Mouse (Mus musculus): Measurements from ENCODE around the gene Cryba1.
"Not testable (repeated sequence)": the region's sequence is repeated elsewhere in the genome, so short reads cannot be mapped to it uniquely, and the experiment has no call there.

The Cryba1 gene

DNA sequence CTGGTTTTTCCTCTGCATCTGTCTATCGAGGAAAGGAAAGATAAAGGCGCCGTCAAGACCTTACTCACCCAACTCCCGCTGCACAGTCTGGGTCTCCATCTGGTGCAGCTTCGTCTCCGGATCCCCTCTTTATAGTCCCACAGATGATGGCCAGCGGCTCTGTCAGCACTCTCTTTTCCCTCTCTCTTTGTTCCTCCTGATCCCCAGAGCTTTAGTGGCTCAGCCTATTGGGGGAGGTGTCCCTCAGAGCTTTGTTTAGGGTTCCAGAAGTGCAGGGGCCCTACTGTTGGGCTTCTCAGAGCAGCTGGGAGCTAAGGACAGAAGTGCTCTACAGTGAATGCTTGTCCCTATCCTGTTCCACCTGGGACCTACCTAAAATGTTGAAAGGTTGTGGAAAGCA lies at the start of gene Cryba1:
Cryba1 (minus strand) TSS at position 101 of the 400 bp plus-strand sequence.
- DNase-seq (ENCODE audit: low spot score in 2 of 2), result no peak

DNA sequence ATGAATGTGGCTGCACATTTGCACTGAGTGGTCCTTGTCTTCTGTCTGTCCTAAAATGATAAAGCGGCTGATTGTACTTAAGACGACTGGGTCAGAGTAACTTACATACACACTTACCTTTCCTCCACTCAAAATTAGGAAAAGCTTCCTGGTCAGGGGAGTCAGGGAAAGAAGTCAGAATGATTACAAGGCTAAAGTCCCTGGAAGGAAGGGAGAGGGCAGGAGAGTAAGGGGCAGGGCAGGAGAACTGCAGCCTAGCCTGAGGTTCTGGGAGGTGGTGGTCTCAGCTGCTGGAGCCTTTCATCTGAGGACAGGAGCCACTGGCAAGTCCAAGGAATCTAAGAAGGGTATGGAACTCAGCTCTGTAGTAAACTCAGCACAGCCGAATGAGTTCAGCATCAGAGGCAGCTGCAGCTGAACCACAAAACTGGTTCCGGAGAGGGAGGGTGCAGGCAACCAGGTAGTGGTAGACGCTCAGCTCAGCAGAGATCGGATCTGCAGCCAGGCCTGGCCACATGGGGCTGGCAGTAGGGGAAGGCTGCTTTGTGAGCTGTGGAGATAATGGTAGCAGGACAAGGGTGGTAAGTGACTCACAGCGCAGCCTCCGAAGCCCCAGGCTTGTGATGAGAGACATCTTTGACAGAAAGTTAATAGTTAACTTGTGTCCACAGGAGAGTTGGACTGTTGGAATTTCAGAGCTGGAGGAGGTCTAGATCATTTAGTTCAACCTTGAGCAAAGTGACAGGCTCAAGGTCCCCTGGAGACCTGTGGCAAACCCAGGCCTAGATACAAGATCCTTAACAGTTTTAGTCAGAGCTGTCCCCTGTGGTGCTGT lies 47.0 kb upstream of the Cryba1 start:
- DNase-seq (ENCODE audit: low spot score in 2 of 2), result no peak

DNA sequence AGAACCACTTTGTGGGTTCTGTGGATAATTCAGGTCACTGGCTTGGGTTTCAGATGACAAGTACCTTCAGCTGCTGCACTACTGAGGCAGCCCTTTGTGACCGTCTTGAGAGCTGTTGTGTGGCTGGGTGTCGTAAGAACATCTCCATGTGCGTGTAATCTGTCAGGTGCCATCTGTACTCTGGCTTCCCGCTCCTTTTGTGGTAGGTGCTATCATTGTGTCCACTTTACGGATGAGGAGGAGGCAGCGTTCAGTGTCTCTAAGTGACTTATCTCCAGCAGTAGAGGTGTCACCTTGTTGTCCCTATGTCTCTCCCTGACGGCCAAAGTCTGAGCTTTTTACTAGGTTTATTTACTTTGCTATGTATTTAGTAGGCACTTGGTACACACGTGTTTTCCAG lies 45.3 kb upstream of the Cryba1 start:
- no peak for DNase-seq (ENCODE audit: low spot score in 2 of 2)

DNA sequence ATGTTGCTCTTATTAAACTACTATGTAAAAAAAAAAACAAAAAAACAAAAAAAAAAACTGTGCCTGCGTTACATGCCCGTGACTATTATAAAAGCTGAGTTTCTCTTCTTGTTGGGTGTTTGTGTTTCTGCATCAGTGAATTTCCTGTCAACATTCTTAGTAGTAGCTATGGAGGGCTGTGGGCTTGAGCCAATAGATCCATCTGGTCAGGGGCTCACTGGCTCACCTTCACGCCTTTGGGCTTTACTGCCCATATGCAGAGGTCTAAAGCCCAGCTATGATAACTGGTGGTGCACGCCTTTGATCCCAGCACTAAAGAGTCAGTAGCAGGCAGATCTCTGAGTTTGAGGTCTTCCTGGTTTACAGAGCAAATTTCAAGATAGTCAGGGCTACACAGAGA lies 44.4 kb upstream of the Cryba1 start:
- no peak for DNase-seq (ENCODE audit: low spot score in 2 of 2)

DNA sequence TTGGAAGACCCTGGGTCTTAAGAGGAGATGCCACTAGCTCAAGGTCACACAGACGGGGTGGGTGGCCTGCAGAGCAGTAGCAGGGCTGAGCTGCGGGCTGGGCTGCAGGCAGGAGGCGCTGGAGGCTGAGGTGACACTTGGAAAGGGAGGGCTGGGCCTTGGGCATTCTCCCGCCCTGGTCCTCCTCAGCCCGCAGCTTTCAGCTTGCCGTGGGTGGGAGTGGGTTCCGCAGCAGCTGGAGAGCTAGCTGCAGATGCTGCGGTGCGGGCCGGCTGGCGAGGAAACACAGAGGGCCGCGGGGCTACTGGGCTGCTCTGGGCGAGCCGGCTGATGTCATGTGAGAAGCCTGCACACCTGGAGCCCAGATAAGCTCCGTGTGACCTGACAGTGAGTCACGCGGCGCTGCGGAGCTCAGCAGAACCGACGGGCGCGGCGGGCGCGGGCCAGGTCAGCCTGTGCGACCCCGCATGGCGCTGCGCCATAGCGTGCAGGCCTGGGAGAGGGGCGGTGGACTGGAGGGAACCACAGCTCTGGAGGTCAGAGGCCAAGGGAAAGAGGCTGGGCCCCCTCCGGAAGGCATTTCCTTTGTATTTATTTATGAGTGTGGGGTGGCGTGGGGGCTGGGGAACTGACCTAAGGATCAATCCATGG lies 41.4 kb upstream of the Cryba1 start:
- peak in 1 of 2 experiments; percentile 55 for DNase-seq (ENCODE audit: low spot score in 2 of 2)

DNA sequence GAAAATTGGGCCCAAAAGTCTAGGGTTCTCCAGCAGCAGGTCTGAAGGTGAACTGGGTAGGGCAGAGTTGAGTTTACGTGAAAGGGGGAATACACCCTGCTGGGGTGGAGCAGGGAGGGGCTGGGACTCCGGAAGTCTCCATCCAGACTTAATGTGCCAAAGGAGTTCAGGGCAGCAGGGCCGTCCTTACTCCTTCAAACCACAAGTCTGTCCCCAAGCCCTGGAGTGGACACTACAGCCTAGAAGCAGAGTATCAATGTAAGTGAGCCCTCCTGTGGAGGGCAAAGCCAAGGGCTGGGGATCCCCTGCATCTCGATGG lies 40.3 kb upstream of the Cryba1 start:
- DNase-seq (ENCODE audit: low spot score in 2 of 2), result peak in 1 of 2 experiments; percentile 13

DNA sequence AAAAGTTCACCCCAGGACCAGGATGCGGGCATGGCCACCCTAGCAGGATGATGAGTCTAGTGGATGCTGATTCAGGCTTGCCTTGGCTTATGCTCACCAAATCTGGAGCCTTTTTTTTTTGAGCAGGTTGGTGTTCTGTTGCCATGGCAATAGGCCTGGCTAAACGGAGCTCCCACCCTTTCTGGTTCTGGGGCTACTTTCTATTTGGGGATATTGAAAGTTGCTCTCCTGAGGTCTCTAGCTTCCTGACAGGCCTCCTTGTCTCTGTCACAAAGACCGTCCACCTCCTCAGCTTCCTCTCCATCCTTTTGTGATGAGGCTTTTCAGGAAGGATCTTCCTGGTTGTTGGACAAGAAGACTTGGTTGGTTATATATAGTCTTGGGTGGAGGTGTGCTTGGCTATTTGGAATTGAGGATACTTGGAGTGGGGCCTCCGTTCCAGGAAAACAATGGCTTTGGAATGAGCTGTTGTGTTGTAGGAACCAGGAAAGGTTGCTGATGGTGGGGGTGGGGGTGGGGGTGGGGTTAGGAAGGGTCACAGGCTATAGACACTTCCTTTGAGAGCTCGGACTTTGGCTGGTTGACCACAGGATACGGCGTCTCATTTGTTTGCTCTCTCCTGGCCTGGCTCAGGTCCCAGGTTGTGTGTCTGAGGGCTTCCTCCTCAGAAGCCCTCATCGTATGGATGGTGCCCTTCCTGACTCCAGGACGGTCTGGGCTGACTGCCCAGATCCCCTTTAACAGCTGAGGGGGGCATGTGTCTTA lies 39.8 kb upstream of the Cryba1 start:
- no peak for DNase-seq (ENCODE audit: low spot score in 2 of 2)

DNA sequence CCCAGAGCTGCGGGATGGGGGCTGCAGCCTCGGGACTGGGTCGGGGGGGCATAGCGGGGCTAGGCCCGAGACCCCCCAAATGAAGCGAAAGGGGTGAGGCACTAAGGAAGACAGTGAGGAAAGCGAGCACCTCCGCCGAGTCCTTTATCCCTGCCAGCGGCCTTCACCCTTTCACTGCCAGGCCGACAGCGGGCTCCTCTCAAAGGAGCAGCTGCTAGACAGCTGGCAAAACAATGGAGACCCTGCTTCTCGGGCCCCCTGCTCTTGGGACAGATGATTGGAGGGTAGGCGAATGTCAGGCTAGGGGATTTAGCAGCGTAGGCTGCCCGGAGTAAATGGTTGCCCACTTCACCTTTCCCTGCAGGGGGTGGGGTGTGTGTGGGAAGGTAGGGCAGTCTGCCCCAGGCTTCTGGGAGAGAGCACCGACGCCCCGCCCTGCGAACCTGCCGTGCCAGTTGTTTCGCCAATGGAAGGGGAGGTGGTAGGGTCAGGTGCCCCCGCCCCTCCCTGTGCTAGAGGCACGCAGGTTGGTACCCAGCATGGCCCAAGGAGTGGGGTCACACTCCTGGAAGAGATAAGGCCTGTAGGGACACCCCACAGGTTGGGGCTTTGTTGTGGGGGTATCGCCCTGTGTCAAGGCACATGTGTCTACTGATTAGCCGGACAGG lies 38.7 kb upstream of the Cryba1 start:
- peak; percentile 52 to 71 for DNase-seq (ENCODE audit: low spot score in 2 of 2)

DNA sequence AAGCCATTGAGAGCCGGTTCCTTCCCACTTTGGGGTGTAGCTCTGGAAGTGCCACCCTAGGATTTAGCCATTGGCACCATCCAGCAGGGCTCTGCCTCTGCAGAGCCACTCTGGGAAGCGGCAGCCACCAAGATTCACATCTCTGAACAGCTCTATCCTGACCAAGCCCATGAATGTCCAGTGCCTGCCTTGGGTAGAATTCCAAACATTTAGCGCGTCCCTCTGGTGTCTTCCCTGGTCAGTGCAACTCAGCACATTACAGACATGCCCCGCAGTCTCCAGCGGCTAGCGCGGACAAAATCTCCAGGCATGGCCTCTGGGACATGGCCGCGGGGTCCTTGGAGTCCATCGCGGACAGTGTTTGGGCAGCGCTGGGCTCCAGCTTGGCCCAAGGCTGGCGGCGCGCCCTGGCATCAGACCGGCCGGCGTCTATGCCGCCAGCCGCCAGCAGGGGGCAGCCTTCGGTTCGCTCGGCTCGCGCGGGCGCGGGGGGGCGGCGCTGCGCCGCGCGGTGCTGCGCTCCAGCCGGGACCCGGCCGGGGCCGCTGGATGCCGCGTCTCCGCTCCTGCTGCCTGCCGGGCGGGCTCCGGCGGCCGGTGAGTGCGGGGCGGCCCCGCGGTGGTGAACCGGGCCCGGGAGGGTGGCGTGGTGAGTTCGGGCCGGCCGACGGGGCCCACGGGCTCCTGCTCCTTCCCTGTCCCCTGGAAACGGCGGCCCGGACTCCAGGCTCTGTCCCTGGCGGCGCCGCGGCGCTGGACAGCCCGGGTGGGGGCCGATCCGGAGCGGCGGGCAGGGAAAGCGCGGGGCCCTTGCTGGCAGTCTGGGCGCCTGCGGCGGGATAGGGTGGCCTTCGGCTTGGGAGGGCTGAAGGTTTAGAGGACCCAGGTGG lies 37.9 kb upstream of the Cryba1 start, which contains the start of gene Myo18a:
Myo18a (plus strand) TSS at position 464 of the 890 bp plus-strand sequence.
- DNase-seq (ENCODE audit: low spot score in 2 of 2), result peak; percentile 81

DNA sequence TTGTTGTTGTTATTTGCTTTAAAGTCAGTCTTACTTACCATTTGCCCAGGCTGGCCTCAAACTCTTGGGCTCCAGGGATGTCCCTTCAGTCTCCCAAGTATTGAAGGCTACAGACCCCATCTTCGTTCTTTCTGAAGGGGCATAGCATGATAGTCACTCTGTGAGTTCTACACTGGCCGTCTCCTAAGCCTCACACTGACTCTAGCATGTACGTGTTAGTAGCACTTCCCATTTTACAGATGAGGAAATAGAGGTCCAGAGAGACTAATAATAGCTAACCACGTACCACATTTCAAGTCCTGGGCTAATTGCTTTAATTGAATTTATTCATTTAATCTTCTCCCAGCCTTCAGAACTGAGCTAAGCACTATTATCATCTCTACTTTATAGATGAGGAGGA lies 34.9 kb upstream of the Cryba1 start:
- no peak for DNase-seq (ENCODE audit: low spot score in 2 of 2)

DNA sequence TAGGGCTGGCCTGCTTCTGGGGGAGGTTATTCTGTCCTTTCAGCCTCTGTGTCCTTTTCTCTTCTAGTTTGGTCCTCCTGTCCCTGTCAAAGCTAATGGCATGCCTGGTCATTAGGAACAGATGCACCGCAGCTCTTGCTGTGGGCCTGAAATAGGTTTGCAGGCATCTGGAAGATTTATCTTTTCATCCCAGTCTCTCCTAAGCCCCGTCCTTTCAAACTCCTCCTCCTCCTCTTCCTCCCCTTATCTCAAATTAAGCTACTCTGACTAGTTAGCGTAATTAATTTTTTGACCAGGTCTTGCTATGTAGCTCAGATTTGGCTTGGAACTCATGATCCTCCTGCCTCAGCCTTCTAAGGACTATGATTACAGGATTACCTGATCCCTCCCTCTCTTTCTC lies 28.4 kb upstream of the Cryba1 start:
- DNase-seq (ENCODE audit: low spot score in 2 of 2), result no peak

DNA sequence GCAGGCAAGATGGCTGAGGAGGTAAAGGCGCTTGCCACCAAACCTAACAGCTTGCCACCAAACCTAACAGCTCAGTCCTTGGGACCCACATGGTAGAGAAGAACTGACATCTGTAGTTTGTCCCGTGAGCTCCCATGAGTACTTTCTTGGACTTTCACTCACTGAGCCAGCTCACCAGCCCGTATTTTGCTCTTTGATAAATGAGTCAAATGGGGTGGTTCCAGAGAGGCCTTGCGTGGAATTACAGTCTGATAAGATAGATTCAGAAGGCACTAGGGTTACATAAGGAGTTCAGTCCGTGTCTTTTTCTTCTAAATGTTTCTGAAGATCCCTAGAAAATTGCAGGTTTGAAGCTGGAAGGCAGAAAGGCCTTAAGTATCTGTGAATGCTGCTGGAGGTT lies 27.4 kb upstream of the Cryba1 start:
- no peak for DNase-seq (ENCODE audit: low spot score in 2 of 2)

DNA sequence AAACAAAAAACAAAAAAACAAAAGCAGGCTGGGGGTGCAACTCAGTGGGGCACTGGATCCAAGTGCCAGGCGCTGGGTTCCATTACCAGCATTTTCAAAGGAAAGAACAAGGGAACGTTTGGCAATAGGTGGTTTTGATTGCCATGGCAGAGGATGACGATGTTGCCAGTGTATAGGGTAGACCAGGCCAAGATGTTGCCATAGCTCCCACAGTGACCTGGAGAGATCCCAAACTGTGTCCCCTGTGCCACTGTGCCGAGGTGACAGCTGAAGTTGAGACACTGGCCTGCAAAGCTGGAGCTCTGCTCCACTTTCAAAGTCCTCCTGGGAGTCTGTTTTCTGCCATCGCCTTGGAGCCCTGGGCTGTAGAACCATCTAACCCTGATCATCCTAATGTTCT lies 23.9 kb upstream of the Cryba1 start:
- no peak for DNase-seq (ENCODE audit: low spot score in 2 of 2)

DNA sequence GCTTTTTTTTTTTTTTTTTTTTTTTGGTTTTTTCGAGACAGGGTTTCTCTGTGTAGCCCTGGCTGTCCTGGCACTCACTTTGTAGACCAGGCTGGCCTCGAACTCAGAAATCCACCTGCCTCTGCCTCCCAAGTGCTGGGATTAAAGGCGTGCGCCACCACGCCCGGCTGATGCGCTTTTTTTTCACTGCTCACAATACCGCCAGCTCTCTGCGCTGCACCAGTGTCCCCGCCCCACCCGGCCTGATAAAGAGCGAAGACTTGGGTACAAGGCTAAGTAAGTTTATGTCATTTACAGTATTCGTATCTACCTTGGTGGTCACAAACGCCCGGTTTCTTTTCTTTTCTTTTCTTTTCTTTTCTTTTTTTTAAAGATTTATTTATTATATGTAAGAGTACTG lies 22.0 kb upstream of the Cryba1 start:
- DNase-seq (ENCODE audit: low spot score in 2 of 2), result not testable (repeated sequence)

DNA sequence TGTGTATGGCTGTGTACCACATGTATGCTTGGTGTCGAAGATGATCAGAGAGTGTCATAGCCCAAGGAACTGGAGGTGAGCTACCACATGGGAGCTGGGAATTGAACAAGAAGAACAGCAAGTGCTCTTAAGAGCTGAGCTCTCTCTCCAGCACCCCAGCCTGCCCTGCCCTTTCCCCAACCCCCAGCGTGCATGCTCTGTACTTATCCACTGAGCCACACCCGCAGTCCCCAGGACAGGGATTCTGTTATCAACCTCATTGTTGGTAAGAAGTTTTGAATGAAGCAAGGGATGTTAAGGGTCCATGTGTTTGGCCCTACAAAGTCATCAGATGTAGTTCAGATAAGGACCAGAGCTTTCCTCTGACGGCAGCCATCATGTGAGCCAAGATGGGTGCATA lies 21.6 kb upstream of the Cryba1 start:
- DNase-seq (ENCODE audit: low spot score in 2 of 2), result no peak

DNA sequence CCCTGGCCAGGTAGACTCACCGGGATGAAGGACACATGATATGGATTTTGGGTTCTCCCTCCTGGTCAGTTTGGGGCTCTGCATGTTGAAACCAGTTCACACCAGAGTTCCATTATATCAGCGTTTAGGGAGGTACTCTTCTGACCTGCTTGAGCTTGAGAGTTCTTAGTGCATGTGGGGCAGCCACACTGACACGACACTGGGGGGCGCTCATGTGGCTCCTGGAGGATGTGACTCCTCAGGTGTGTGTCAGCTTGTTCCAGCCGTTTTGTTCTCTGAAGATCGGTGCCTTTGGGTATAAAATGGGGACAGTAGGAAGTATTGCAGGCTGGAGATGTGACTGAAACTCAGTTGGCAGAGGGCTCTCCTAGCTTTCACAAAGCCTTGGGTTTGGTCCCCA lies 18.9 kb upstream of the Cryba1 start:
- peak in 1 of 2 experiments; percentile 17 for DNase-seq (ENCODE audit: low spot score in 2 of 2)

DNA sequence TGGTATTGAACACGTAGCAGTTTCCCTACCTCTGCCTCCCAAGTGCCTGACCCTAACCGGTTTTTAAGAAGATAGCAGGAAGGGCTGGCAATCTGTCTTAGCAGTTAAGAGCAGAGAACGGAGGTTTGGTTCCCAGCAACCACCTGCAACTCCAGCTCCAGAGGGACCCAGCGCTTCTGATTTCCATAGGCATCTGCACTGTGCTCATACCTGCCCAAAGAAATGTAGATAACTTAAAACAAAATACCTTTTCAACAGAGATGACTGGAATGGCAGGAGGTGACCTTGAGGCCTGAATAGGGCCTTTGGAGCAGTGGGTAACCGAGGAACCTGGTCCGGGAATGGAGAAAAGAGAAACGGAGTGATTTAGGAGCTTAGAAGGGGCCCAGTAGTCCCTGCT lies 13.5 kb upstream of the Cryba1 start:
- no peak for DNase-seq (ENCODE audit: low spot score in 2 of 2)

DNA sequence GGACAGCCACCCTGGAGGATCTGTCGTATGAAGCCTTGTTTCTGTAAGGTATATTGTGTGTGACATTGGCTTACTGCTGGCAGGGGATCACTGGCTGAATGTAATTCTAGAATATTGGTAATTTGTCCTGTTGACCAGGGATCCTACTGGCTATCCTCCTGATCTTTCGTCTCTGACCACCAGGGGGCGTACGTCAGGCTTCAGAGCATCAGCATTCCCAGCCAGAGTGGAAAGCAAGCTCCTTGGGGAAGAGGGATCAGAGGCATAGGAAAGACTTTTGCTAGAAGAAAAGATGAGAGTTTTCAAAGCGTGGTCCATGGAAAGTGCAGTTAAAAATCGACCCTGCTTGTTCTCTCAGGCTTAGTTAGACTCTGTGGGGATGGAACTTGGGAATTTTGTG lies 12.2 kb upstream of the Cryba1 start:
- peak; percentile 69 to 82 for DNase-seq (ENCODE audit: low spot score in 2 of 2)

DNA sequence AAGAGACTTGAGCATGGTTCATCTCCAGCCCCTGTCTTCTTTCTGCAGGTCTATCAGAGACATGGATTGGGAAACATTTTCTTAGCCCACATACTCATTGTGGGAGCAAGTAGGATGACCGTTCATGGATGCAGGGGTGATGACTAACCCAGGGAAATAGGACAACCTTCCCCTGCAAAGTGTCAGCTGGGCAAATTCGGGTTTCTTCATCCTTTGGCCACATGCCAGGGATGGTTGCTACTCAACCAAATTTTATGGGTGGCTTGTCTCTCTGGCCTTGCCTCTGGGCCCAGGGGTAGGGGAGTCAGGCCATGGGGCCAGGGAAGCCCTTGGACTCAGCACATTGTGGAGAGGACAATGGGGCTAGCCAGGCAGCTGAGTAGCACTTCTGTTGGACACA lies 3.5 kb upstream of the Cryba1 start:
- no peak for DNase-seq (ENCODE audit: low spot score in 2 of 2)

DNA sequence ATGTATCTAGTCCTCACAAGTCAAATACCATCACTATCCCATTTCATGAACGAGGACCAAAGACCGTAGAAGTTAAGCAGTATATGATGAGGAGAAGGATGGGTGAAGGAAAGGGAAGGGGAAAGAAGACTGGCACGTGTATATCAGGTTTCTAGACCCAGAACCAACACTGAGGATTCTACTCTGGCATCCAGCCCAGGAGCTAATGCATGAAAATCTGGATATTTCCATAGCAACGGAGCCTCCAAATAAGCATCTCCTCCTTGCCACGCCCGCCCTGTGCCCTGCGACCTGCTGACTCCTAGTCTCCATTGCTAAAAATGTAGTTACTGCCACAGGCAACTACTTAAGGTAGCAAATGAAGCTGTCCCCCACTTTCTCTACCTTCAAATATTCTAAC lies 317 bp downstream of the Cryba1 start:
- no peak for DNase-seq (ENCODE audit: low spot score in 2 of 2)

DNA sequence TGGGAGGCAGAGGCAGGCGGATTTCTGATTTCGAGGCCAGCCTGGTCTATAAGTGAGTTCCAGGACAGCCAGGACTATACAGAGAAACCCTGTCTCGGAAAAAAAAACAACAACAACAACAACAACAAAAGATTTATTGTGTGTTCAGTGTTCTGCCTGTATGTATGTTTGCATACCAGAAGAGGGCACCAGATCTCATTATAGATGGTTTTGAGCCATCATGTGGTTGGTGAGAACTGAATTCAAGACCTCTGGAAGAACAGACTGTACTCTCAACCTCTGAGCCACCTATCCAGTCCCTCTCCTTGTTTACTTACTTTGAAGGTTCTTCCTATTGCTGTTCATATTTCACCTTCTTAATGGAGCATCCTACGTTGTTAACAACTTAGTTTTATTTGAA lies 3.7 kb downstream of the Cryba1 start:
- DNase-seq (ENCODE audit: low spot score in 2 of 2), result no peak
